Mouse (Mus musculus) NIH3T3 (cell line): ENCODE measurements at regions not wholly inside any gene's neighbourhood (a gene's known extent, or its start where the extent isn't known, plus 50 kb on each side); places are given as distances from the start of the nearest gene placed in this dataset.

Experiments used
- DNase-seq: peaks from one replicate; pipeline ENCODE4 v3.0.0-alpha.2; 2012; ENCODE audit warnings: low read depth

DNA sequence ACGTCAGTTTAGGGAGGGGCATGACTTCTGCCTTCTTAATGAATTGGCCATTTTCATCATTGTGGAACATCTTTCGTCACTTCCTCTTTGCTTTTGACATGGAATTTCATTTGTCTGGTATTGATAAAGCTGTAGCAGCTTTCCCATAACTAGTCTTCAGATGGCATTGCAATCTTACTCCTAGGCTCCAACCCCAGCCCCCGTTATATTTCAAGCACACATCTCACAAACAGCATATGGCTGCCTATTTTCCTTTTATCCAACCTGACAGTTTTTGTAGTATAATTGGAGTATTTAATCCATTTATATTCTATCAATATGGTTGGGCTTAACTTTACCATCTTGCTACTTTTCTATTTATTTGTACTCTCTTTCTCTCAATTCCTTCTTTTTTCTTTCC lies 114.5 kb upstream of the Map1b start:
- no peak for DNase-seq

DNA sequence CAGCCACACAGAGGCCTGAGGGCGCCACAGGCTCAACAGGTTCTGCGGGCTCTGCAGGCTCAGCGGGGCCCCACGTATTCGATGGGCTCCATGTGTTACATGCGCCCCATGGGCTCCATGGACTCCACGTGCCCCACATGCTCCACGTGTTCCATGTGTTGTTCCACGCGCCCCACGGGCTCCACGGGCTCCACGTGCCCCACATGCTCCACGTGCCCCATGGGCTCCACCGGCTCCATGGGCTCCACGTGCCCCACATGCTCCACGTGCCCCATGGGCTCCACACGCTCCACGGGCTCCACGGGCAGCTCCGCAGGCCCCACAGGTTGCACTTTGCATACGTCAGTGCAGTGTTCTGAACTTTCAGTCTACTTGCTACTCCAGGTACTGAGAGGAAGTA lies 114.0 kb upstream of the Map1b start:
- no peak for DNase-seq

DNA sequence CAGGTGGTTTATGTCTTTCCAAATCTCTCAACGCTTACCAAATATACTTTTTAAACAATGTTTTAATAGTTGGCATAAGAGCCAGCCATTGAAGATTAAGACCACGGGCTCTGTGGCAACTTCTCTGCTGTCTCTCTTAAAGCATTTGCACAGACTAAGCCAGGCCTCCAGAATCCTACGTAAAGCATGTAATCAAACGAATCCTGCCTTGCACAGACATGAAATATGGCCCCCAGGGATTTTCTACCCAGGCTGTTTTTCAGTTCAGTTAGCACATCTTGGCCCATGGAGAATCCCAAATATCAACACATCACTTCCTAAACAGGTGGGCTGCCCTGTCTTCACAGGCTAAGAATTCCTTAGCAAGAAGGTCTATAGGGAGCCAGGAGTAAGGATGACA lies 108.9 kb upstream of the Map1b start:
- no peak for DNase-seq

DNA sequence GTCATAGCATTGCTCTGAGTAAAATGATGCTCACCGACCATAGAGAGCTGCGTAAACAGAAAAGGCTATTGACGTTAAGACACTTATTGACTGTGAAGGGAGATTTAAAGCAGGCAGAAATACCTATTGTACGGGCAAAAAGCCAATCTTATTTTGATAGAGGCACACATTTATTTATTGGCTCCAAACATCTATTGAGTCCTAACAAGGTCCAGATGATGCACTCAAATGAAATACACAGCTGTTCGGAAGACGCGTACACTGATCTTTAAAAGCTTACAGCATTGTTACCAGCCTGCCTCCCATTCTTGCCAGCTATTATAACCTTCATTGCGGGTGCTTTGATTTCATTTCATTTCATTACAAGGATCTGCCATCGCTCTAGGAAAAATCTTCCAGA lies 102.0 kb upstream of the Map1b start:
- no peak for DNase-seq

DNA sequence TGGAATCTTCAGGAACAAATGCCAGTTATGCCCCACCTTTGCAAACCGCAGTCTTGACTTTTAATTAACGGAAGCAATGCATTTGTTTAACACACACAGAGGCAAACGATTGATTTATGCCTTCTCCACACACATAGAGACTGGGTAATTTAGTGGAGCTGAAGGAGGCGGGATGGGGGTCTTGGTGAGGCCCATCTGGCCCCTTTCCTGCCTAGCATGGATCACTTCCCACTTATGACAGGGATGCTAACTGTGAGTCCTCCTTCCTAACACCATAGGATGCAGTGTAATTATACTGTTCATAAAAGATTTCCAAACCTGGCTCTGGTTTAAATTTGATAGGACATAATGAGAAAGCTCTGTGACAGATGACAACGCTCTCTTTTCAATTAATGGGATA lies 101.1 kb upstream of the Map1b start:
- DNase-seq: no peak

DNA sequence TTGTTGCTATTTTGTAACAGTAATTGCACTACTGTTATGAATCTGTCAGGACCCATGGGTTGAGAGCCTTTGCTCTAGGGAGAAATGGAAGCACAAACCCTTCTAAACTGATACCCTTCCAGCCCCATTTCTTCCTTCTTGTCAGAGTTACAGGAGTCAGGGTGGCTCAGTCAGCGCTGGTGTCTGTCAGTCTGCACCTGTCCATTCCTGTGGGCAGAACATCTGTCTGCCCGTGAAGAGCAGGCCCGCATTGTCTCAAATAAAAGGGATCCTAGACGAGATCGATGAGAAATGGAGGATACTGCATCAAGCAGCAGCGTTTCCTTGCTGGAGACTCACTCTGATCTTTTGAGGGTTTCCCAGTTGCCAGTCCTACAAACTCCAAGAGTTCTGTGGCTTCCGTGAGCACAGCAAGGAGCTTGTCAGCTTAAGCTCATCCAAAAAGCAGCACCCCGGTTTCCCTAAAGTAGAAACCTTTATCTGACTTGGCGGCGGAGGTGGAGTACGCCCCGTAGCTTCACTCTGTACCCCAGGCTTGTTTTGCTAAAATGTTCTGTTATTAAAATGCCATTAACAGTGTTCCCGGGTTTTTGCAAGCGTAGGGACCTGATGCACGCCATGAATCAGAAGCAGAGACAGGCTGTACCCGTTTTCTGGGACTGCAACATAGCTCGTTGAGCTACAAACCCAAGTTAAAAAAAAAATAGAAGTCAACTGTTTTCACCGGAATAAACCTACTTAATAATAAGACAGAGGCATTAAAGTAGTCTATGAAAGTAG lies 95.6 kb upstream of the Map1b start:
- no peak for DNase-seq

DNA sequence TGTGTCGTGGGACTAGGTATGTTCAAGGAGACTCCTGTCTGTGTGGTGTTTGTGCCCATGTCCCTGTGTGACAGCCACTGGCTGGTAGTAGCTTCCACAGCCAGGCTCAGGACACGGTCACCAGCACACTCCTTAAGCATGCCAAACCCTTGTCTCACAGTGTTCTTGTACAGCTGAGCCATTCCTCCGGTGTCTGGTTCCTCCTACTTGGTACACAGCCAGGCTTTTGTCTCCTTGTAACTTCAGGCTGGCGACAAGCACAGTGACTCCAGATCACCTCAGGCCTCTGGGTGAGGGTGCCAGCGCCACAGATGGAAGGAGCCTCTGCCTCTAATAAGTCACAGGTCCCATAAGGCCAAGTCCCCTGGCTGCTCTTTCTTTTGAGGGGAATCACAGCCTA lies 94.2 kb upstream of the Map1b start:
- no peak for DNase-seq

DNA sequence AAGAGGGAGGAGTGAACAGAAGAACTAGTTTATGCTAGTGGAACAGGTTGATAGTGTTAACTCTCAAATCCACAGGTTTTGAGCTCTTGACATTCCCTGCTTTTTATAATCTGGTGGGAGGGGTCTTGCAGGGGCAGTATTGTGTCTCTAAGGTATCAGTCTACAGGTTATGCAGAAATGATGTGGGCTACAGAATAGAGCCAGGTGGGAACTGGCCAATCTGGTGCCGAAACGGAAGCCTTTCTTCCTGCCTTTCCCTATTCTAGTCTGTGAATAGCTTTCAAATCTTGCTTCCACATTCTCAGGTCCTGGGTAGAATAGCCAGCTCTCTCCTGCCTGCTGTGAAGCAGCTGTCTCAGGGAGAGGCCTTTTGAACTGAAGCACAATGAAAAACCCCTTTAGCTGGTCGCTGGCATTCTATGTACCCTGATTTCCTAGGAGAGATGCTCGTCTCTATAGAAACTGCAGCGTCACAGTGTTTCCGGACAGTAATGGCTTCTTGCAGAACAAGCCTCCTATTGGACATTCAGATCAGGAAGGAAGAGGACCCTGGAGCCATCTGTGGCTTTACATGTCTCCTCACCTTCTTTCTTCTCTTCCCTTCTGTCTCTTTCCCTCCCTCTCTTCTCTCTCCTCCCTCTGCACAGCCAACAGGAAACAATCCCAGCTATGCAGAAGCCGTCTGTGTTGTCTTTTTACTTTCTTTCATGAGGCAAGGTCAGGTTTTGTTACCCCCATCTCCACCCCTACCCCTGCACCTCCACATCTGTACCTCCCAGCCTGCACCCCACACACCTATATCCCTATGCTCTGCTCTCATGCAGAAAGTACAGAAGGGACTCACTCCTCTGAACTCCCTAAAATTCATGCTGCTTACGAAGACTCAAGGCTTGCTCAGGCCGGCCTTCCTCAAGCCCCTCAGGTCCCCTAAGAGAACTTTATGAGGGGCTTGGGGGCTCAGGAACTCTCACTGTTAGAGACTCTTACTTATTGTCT lies 93.1 kb upstream of the Map1b start:
- no peak for DNase-seq

DNA sequence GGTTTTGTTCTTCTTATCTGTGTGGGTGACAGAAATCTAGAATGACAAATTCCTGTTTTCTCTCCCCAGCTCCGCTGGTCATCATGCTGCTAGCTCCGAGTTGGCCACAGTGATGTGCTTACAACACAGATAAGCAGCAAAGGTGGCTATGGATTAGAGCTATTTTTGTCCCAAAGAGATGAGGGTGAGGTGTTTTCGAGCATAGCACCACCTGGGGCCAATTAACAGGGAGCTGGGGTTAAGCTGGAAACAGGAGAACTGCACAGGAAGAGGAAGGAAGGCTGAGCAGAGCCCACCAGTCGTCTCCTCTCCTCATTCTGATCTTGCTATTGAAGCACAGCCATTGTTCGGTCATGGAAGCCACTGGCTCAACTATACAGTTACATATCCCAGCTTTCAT lies 92.3 kb upstream of the Map1b start:
- DNase-seq: no peak

DNA sequence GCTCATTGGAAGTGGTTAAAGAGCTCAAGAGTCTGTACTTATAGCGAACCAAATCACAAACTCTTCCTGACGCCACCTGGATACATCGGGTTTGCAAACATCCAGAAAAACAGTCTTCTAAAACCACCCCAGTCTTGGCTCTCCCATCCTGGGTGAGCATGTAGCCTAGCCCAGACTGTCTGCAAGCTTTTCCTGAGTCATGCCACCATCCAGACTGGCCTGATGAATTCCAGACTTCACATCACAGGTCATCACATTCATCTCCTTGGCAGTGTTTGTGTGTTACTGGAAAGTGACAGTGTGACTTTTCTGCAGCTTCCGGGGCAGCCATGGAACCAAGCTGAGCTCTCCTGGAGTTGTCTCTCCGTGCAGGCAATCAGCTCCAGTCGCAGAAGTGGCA lies 90.9 kb upstream of the Map1b start:
- no peak for DNase-seq

DNA sequence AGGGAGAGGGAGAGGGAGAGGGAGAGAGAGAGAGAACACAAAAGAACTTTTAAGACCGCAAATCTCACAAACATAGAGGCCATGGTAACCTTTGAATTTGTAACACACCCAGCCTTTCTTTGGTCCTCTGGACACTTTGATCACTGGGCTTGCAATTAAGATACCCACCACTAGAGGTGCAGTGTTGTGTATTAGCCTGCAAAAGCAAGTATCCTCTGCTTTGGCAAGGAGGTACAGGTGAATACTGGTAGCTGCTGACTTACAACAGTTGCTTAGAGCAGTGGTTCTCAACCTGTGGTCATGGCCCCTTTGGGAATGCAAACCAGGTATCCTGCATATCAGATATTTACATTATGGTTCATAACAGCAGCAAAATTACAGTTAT lies 90.3 kb upstream of the Map1b start:
- peak; percentile 5 for DNase-seq

DNA sequence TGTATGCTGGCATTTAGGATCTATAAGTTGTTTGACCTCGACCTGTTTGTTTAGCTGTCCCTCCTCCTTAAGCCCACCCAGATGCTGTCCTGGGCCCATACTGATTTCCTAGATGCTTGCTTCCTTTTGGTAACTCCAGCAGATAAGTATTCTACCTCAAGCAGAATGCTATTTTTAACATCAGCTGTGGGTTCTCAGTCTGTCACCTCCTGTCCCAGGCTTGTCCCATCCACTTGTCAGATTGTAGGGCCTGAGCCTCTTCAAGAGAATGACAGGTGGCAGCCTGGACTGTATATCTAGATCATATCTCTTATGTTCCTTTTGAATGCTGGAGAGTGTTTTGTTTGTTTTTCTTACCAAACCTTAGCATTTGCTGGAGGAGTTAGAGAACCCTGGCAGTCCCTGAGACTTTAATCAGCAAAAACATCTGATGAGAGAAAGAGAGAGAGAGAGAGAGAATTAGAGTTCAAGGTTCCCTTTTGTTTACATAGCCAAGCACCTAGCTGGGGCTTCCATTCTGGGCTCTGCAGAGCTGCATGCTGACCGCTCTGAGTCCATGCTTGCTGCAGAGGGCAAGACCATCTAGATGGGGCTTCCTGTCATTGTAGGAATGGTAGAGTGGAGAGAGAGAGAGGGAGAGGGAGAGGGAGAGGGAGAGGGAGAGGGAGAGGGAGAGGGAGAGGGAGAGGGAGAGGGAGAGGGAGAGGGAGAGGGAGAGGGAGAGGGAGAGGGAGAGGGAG lies 89.7 kb upstream of the Map1b start:
- DNase-seq: no peak

DNA sequence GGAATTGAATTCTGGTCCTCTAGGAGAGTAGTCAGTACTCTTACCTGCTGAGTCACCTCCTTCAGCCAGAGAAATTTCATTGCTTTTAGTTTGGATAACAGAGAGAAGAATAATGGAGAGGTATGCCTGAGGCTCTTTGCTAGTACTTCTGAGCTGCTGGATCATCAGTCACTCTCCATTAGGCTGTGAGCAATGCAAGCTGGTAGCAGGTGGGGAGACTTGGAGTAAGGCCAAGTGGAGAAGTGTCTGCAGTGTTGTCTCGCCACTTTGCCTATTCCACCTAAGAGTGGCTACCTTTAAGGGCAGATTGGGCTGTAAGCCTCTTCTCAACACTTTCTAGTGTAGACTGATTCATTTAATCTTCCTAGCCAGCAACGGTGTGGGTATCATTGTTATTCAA lies 81.6 kb upstream of the Map1b start:
- no peak for DNase-seq

DNA sequence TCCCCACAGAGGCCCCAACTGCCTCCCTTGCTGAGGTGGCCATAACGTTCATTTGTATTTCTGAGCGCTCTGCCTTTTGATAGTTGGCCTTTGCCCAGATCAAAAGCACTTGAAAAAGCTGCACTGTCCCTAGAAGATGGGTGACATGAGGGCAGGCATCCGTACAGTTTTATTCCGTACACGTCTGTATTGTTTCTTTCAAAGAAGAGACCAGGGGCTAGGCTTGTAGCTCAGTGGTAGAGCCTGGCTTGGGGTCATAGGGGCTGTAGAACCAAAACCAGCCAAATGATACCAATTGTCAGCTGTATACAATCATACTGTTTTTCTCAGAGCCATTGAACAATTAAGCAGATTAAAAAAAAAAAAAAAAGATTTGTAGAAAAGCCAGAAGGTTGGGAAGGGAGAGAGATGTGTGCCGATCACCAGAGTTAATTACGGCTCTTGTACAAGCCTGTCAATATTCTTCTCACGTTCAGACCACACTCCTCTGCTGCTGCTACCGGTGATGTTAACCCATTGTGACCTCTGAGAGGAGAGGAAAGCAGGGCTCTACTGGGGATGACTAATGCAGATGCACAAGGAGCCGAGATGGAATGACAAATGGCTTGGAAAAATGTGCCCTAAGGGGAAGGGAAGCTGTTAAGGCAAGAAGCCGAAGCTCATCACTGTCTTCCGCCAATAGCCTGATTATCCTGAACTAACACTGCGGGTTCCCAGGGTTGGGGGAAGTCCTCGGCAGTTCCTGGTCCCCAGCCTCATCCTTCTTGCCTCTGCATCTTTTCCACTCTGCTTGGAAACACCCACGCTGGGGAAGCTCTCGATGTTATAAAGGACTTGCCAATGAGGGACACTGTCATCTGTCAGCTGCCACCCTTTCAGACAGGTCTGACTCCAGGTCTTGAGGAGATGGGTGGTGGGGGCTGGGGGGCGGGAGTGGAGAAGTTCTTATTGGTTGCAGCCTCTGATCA lies 77.8 kb upstream of the Map1b start:
- no peak for DNase-seq

DNA sequence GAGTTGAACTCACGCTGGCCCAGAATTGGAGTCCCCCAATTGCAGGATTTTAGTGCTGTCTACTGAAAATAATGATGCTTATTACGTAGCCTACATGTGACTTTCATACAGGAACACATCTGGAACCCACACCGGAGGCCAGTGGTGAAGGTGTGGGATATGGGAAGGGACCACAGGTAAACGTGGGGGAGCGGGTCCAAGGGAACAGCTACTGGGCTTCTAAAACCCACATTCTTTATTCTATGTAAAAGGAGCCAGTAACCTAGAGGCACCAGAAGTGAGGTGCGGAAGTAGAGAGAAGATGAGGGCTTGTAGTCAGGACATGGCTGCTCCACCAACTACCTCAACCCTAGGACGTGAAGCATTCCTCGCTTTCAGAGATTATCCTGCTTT lies 76.9 kb upstream of the Map1b start:
- DNase-seq: no peak

DNA sequence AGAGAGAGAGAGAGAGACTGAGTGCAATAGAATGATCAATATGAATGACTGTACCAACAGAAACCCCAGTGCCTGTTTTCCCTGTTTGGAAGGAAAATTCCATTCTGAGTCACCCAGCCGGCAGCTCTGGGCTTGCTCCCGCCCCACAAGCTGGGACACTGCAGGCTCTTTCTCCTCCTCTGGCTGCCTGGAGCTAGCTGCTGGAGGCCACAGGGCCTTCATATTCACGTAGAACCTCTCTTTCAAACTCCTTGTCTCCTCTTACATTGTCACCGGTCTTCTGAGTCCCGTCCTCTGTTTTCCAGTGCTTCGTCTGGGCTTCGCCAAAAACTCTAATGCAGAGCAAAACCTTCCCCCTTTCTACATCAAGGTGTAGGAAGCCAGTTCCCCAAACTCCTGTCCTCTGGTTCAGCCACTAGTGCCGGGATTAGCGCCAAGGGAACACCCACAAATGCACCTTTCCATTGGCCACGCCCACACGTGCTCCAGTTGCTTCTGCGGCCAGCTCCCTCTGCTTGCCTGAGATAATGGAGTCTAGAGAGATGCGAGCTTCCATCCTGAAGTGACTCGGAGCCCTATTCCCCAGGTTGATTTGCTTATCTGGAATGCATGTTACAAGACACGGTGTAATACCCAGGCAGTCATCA lies 76.4 kb upstream of the Map1b start:
- peak; percentile 76 for DNase-seq

DNA sequence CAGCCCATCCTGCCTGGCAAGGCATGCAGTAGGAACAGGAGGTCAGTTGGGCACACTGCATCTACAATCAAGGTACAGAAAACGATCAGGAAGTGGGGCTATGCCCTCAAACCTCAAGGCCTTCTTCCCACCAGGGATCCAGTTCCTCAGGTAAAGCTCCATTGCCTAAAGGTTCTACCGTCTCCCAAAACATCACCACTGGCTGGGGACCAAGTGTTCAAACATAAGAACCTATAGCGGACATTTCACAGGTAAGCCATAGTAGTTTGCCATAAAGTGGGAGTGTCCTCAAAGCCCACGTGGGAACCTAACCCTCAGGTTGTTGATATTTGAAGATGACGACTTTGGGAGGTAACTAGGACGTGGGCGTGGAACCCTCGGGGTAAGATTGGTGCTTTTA lies 72.3 kb upstream of the Map1b start:
- no peak for DNase-seq

DNA sequence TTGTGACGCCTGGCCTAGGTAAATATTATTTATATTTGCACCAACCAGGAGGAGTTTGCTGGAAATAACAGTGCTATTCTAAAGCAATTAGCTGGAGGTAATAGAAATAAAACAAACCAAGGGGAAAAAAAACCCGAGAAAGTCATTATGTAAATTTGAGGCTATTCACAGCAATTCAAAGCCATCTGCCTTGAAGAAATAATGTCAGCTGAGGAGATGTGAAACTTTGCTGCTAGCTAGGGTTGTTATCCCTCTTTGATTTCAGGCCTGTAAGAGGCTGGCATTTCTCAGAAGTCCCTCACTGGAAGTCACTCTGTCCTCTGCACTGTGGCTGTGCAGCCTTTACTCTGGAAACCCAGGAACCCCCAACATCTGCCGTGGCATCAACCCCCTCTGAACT lies 67.5 kb upstream of the Map1b start:
- no peak for DNase-seq

DNA sequence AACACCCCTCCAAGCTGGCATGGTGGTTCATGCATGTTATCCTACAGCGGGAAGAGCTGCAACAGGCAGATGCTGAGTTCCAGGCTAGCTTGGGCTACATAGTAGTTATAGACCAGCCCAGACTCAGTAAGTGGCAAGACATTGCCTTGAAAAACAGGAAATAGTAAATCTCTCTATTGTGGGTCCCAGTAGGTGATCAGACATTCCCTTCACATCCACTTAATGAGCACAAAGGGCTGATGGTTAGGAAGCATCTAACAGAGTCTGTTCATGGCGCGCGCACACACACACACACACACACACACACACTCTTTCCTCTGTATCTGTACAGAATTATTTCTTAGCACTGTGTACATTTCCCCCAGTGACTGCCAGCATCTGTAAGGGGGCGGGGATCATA lies 64.0 kb upstream of the Map1b start:
- no peak for DNase-seq

DNA sequence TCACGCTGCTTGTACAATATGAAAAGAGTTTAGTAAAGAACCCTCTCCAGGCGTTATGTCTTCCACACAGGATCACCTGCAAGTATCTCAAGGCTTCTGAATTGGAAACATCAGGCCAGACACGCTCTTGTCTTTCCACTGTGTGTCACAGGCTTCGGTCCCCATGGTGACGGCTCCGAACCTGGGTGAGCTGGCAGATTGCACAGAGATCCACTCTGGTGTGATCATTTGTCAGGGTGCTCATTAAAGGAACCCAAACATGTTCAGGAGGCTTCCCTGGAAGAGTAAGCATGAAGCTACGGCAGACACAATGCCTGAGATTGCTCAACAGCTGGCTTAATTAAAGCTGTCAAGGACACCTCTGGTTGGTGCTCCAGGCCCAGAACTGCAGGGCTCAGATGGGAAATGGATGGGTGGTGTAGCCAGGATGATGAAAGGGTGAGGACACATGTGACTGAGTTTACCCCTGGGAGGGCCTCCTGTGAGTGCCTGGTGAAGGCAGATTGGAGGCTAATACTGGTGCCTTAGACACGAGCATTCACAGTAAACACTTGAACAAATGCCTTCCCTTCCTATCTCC lies 63.3 kb upstream of the Map1b start:
- DNase-seq: no peak

DNA sequence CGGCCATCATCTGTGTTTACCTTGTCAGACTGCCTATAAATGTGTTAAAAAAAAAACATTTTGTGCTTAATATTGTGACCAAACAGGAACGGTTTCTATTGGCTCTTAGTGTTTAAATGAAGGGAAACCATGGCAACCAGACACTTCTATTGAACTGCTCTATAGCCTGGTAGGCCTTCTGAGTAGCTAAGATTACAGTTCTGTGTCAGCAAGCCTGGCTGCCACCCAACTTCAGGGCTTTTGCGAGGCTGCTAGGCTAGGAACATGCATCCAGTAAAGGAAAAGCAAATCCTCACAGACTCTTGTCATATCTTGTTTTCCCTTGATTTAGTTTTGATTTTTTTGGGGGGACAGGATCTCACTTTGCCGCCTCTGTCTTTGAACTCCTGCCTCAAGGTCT lies 61.3 kb upstream of the Map1b start:
- peak; percentile 24 for DNase-seq
